Mouse (Mus musculus): ENCODE data around the gene Gng4. TPM values are rescaled to one million over a fixed set of nuclear protein-coding genes. Genes with fewer than 3 reads are reported as not detected.

Gene Gng4
- total RNA-seq, 2 experiments from 2014 or later, result 1.4 TPM; not detected in 1

Other genes with a start within 250 kb of the Gng4 start
- gene Lyst, start 193.7 kb upstream of the Gng4 start, total RNA-seq (2014; fragmentation: Nextera tagmentation), result 68.7 and 69.9 TPM in 2 replicates
- 77.8 and 90.0 TPM in 2 replicates for gene Lyst, start 193.7 kb upstream of the Gng4 start, total RNA-seq (2017)
- gene B3galnt2, start 170.4 kb downstream of the Gng4 start, total RNA-seq (2014; fragmentation: Nextera tagmentation), result 26.5 and 33.9 TPM in 2 replicates
- gene B3galnt2, start 170.4 kb downstream of the Gng4 start, total RNA-seq (2017), result 23.9 and 25.4 TPM in 2 replicates